Mouse (Mus musculus): ENCODE results near the gene Brsk2. TPM values are rescaled to one million over a fixed set of nuclear protein-coding genes. Genes with fewer than 3 reads are reported as not detected.

The Brsk2 gene
- not detected for polyA plus RNA-seq (2014; fragmentation: Illumina TruSeq; extraction: RNeasy Lipid Tissue Mini Kit (QIAGEN cat#74804); ENCODE audit: low read depth, low replicate concordance)

DNA sequence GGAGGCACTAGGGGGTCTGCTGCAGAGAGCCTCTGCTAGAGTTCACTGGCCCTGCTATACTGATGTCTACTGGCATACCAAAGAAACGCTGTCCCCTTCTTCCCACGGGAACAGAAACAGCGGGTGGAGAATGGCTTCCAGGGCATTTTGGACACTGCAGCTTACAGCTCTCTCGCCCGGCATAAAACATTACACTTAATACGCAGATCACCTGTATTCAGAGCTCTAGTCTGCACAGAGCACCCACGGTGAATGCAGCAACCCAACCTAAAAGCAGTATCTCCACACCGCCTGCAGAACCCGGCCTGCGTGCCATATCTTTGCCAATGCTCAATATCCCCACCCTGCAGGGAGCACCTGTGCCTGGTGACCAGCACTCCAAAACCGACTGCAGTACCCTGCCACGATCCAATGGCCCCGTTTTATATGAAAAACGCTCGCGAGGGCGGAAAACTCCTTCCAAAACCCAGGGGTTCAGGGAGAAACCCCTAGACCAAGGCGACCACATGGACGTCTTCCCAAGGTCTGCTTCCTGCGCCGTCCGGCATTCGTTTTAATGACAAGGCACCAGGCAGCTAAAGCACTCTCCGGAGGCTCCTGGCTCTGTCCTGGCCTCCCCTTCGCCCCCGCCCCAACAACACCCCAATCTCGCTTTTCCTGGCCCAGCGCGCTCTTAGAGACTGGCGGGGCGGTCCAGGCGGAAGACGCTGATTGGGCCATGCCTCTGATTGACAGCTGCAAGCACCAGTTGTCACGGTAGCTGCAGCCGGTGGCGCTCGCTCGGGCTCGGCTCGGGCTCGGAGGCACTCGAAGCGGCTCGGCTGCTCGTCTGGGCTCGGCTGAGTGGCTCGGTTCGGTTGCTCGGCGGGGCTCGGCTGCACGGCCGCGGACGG, at the start of gene Brsk2:
Brsk2 (plus strand) TSS at position 846 of the 893 bp plus-strand sequence.

DNA sequence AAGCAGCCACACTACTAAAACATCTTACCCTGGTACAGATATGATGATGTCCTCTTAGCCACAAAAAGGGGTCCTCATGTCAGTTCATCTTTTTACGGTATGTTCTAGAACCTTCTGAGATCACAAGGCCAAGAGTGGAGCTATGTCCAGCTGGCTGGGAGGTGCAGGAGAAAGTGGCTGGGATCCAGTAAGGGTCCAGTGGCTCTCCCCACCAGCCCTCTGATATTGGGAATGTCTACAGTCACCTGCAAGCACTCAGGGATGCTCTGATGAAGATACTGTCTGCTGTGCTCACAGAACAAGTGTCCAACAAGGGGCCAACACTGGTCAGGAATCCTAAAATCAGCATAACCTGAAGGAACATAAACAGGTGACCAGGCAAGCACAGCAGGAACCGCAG, 31.1 kb upstream of the Brsk2 start, which contains the start of gene Tollip:
Tollip (minus strand) TSS at position 101 of the 400 bp plus-strand sequence.

Other genes with a start within 250 kb of the Brsk2 start
- gene Muc5ac, start 160.8 kb upstream of the Brsk2 start, polyA plus RNA-seq (2014; fragmentation: Illumina TruSeq; extraction: RNeasy Lipid Tissue Mini Kit (QIAGEN cat#74804); ENCODE audit: low read depth, low replicate concordance) = not detected
- not detected for gene Muc5b, start 110.7 kb upstream of the Brsk2 start, polyA plus RNA-seq (2014; fragmentation: Illumina TruSeq; extraction: RNeasy Lipid Tissue Mini Kit (QIAGEN cat#74804); ENCODE audit: low read depth, low replicate concordance)
- gene Tollip, start 31.2 kb upstream of the Brsk2 start, polyA plus RNA-seq (2014; fragmentation: Illumina TruSeq; extraction: RNeasy Lipid Tissue Mini Kit (QIAGEN cat#74804); ENCODE audit: low read depth, low replicate concordance) = 50.1 TPM
- gene Mob2, start 111.3 kb downstream of the Brsk2 start, polyA plus RNA-seq (2014; fragmentation: Illumina TruSeq; extraction: RNeasy Lipid Tissue Mini Kit (QIAGEN cat#74804); ENCODE audit: low read depth, low replicate concordance) = 47.0 TPM
- 26.2 TPM for gene Dusp8, start 146.1 kb downstream of the Brsk2 start, polyA plus RNA-seq (2014; fragmentation: Illumina TruSeq; extraction: RNeasy Lipid Tissue Mini Kit (QIAGEN cat#74804); ENCODE audit: low read depth, low replicate concordance)
- not detected for gene Gm45618, start 171.0 kb downstream of the Brsk2 start, polyA plus RNA-seq (2014; fragmentation: Illumina TruSeq; extraction: RNeasy Lipid Tissue Mini Kit (QIAGEN cat#74804); ENCODE audit: low read depth, low replicate concordance)
- gene Gm39115, start 186.3 kb downstream of the Brsk2 start, polyA plus RNA-seq (2014; fragmentation: Illumina TruSeq; extraction: RNeasy Lipid Tissue Mini Kit (QIAGEN cat#74804); ENCODE audit: low read depth, low replicate concordance) = not detected
- gene Gm45337, start 194.9 kb downstream of the Brsk2 start, polyA plus RNA-seq (2014; fragmentation: Illumina TruSeq; extraction: RNeasy Lipid Tissue Mini Kit (QIAGEN cat#74804); ENCODE audit: low read depth, low replicate concordance) = not detected
- gene Gm29735, start 207.4 kb downstream of the Brsk2 start, polyA plus RNA-seq (2014; fragmentation: Illumina TruSeq; extraction: RNeasy Lipid Tissue Mini Kit (QIAGEN cat#74804); ENCODE audit: low read depth, low replicate concordance) = not detected
- not detected for gene Gm4553, start 216.0 kb downstream of the Brsk2 start, polyA plus RNA-seq (2014; fragmentation: Illumina TruSeq; extraction: RNeasy Lipid Tissue Mini Kit (QIAGEN cat#74804); ENCODE audit: low read depth, low replicate concordance)
- gene Krtap5-2, start 226.3 kb downstream of the Brsk2 start, polyA plus RNA-seq (2014; fragmentation: Illumina TruSeq; extraction: RNeasy Lipid Tissue Mini Kit (QIAGEN cat#74804); ENCODE audit: low read depth, low replicate concordance) = not detected
- not detected for gene Gm10153, start 240.6 kb downstream of the Brsk2 start, polyA plus RNA-seq (2014; fragmentation: Illumina TruSeq; extraction: RNeasy Lipid Tissue Mini Kit (QIAGEN cat#74804); ENCODE audit: low read depth, low replicate concordance)